Mouse (Mus musculus) macrophage (primary cell): ENCODE data around the gene Nup214. TPM values are rescaled to one million over a fixed set of nuclear protein-coding genes. Genes with fewer than 3 reads are reported as not detected.

ENCODE experiments used
- H3K27ac ChIP-seq: fragments of 350-480 bp; formaldehyde crosslinking; 2 replicates; pipeline ENCODE4 v1.9.0; 2021
- H3K36me3 ChIP-seq: fragments of 350-480 bp; formaldehyde crosslinking; 2 replicates; pipeline ENCODE4 v1.9.0; 2021; ENCODE audit errors: inconsistent target
- H3K4me3 ChIP-seq: fragments of 350-480 bp; formaldehyde crosslinking; 2 replicates; pipeline ENCODE4 v1.9.0; 2021; ENCODE audit errors: inconsistent target
- H3K79me2 ChIP-seq: fragments of 350-480 bp; formaldehyde crosslinking; 2 replicates; pipeline ENCODE4 v1.9.0; 2021; ENCODE audit errors: inconsistent target
- WGBS: methylation state at CpG from one replicate; pipeline ENCODE4 v1.1.7; 2026; ENCODE audit warnings: inconsistent platforms; ENCODE audit not compliant: missing documents; 5-methylcytosine and 5-hydroxymethylcytosine counted together
- polyA plus RNA-seq: library from polyadenylated mRNA; stranded (reverse); fragments of 250-400 nt; gene quantifications from 3 replicates; pipeline ENCODE4 v1.2.4, GENCODE M21; 2018; ENCODE audit warnings: inconsistent platforms

The Nup214 gene
- polyA plus RNA-seq, 1 experiment from 2014 or later: 47.0 TPM

DNA sequence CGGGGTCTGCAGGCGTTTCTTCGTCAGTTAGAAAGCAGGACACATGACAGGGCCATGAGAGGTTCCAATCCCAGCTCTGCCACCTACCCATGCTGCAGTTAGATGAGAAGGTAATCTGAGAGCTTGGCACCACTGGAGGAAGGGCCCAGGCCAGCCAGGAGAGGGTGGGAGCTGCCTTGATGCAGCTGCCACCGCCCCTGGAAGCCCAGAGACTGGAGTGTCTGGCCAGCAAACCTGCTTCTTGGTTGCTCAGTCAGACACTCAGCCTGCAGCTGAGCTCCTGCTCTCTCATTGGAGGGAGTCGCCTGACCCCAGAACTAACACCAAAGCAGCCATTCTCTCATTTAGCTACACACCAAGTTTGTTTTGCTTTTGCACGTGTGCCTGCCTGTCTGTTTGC is 71.1 kb downstream of the Nup214 start:
- H3K79me2 ChIP-seq: no peaks in the 10 kb centered on the region
- H3K36me3 ChIP-seq: peaks cover 85% of the 10 kb centered on the region
- 91% methylated on average over 6 of the region's 6 CpGs for WGBS
- H3K27ac ChIP-seq: no peak overlapping the region
- H3K4me3 ChIP-seq: no peak overlapping the region

DNA sequence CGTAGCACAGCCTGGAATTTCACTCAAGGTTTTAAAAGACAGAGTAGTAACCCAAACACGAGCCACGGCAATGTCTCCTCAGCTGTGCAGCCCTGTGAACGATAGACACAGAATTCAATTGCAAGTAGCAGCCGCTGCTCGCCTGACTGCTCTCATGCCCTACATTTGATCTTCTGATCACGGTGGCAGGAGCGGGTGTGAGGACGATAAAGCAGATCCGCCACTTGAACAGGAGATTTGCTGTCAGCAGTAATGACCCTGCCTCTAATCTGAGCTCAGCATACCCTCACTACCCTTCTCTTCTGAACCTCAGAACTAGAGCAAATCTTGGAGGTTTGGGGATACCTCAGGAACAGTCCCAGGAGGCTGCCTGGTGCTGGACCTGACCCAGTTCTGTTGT is 71.8 kb downstream of the Nup214 start:
- Histone ChIP-seq H3K4me3 (no peak overlapping the region), H3K27ac (no peak overlapping the region), H3K79me2 (no peaks in the 10 kb centered on the region), H3K36me3 (peaks cover 88% of the 10 kb centered on the region)
- WGBS: 99% methylated on average over 10 of the region's 10 CpGs

GRCm38 (mm10) chr2:32047323-32047722 is 73.1 kb downstream of the Nup214 start:
- H3K4me3 ChIP-seq: no peak overlapping the region
- H3K79me2 ChIP-seq: no peaks in the 10 kb centered on the region
- H3K27ac ChIP-seq: no peak overlapping the region
- peaks cover 82% of the 10 kb centered on the region for H3K36me3 ChIP-seq
- 53% methylated on average over 10 of the region's 10 CpGs for WGBS

DNA sequence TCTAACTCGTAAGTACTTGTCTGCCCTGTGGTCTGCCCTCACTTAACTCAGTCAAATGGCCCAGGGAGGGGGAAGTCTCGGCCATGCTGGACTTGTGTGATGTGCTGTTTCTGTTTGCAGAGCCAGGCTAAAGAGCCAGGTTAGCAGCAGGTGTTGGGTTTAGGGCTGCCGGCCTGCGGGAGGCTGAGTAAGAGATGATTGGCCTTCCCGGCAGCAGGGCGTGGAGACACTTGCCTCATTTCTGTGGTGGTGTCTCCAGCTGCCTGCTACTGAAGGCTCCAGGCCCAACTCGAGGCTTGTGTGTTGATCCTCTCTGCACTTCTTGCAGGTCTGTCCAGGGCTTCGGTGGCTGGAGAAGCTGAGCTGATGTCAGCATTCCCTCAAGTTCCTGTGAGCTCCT is 77.6 kb downstream of the Nup214 start:
- H3K79me2 ChIP-seq: no peaks in the 10 kb centered on the region
- 93% methylated on average over 8 of the region's 8 CpGs for WGBS
- H3K36me3 ChIP-seq: peaks cover 48% of the 10 kb centered on the region
- no peak overlapping the region for H3K27ac ChIP-seq
- no peak overlapping the region for H3K4me3 ChIP-seq

GRCm38 (mm10) chr2:32052418-32052817 is 78.2 kb downstream of the Nup214 start:
- H3K79me2 ChIP-seq: no peaks in the 10 kb centered on the region
- 93% methylated on average over 7 of the region's 7 CpGs for WGBS
- H3K27ac ChIP-seq: no peak overlapping the region
- H3K36me3 ChIP-seq: peaks cover 42% of the 10 kb centered on the region
- no peak overlapping the region for H3K4me3 ChIP-seq

GRCm38 (mm10) chr2:32055357-32055965 is 81.2 kb downstream of the Nup214 start:
- H3K27ac ChIP-seq: no peak overlapping the region
- no peaks in the 10 kb centered on the region for H3K79me2 ChIP-seq
- WGBS: 87% methylated on average over 6 of the region's 7 CpGs
- peaks cover 16% of the 10 kb centered on the region for H3K36me3 ChIP-seq
- H3K4me3 ChIP-seq: no peak overlapping the region

DNA sequence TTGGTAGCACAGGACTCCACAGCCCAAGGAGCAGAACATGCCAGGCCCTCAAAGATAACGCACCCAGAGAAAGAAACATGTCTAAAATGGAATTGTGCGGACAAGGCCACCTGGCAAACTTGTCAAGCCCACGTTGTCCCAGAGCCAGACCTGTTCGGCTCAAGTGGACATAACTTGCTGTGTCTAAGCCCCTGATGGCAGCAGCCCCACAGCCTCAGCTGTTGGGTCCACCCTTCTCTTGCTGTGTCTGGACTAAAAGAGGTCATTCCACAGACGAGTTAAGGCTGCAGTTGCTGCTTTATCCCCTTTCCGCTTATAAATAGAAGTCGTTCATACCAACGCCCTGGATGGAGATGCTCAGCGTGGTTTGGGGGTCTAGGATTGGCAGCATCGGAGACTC is 82.3 kb downstream of the Nup214 start:
- Histone ChIP-seq H3K27ac (no peak overlapping the region), H3K36me3 (peaks cover 7% of the 10 kb centered on the region; the same call in 1 of the 2 replicates), H3K79me2 (no peaks in the 10 kb centered on the region), H3K4me3 (no peak overlapping the region)
- 95% methylated on average over 10 of the region's 10 CpGs for WGBS

- Histone ChIP-seq H3K36me3 (peaks cover 3% of the 10 kb centered on the region; the same call in 1 of the 2 replicates), H3K79me2 (no peaks in the 10 kb centered on the region), H3K27ac (no peak overlapping the region), H3K4me3 (no peak overlapping the region)
- WGBS: 72% methylated on average over 2 of the region's 2 CpGs
Observed at GRCm38 (mm10) chr2:32057360-32057759, 83.1 kb downstream of the Nup214 start.

DNA sequence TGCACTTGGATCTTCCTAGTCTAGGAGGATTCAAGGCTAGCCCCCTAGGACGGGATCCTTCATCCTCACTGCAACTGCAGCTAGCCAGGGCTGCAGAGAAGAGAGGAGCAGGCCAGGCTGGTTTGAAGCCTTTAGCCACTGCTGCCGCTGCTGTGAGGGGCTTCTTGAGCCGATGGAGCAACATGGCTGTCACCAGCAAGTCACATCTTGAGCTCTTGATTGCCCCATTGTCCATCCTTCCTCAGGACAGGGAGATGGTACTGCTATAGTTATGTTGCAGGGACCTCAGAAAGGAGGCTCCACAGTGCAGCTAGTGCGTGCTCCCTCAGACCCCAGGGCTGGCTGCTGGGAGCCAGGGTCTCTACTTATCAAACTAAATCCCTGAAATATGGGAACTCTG is 83.6 kb downstream of the Nup214 start:
- Histone ChIP-seq H3K27ac (no peak overlapping the region), H3K4me3 (no peak overlapping the region), H3K79me2 (no peaks in the 10 kb centered on the region), H3K36me3 (no peaks in the 10 kb centered on the region)
- WGBS: 96% methylated on average over 4 of the region's 4 CpGs

GRCm38 (mm10) chr2:32058241-32058640 is 84.0 kb downstream of the Nup214 start:
- WGBS: 95% methylated on average over 9 of the region's 9 CpGs
- Histone ChIP-seq H3K27ac (no peak overlapping the region), H3K36me3 (no peaks in the 10 kb centered on the region), H3K4me3 (no peak overlapping the region), H3K79me2 (no peaks in the 10 kb centered on the region)

DNA sequence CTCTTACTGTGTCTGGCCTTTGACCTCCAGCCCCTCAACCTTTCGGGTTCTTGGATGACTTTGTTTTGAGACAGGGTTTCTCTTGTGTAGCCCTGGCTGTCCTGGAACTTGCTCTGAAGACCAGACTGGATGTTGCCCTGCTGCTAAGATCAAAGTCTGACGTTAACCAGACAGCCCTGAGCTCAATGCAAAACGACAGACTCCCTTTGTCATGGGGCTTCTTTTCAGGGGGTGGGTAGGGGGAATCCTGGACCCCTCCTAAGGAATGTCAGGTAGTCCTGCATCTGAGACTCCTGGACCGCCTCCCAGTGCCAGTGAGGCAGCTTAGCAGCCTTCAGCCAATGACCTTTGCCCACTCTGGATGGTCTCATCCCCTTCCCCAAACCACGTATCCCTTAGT is 84.5 kb downstream of the Nup214 start:
- Histone ChIP-seq H3K36me3 (no peaks in the 10 kb centered on the region), H3K27ac (no peak overlapping the region), H3K4me3 (no peak overlapping the region), H3K79me2 (no peaks in the 10 kb centered on the region)
- WGBS: 94% methylated on average over 5 of the region's 5 CpGs

GRCm38 (mm10) chr2:32059613-32060012 is 85.4 kb downstream of the Nup214 start:
- Histone ChIP-seq H3K36me3 (no peaks in the 10 kb centered on the region), H3K27ac (no peak overlapping the region), H3K4me3 (no peak overlapping the region), H3K79me2 (no peaks in the 10 kb centered on the region)
- 88% methylated on average over 6 of the region's 6 CpGs for WGBS

DNA sequence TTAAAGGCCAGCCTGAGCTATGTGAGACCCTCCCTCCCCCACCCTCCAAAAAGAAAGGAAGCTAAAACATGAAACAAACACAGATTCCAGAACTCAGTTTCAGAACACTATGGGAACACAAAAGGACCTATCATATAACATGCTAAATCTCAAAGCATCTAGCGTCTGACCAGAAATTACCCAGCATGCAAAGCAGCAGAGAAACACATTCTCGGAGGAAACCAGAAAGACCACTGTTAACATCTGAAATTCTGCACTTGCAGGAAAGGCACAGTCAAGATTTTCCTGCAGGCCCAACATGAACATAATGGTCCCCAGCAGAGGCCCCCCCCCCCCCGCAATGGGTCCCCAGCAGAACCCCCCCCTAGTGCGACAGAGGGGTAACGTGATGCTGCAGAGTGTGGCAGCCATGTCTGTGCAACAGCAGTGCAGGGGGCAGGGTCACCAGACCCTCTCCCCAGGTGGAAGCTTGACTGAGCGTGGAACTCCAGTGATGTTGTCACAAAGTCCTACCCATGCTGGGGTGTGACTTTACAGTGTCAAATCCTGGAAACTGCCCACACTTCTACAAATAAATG is 86.1 kb downstream of the Nup214 start:
- Histone ChIP-seq H3K79me2 (no peaks in the 10 kb centered on the region), H3K36me3 (no peaks in the 10 kb centered on the region), H3K4me3 (no peak overlapping the region), H3K27ac (no peak overlapping the region)
- WGBS: 81% methylated on average over 6 of the region's 6 CpGs

DNA sequence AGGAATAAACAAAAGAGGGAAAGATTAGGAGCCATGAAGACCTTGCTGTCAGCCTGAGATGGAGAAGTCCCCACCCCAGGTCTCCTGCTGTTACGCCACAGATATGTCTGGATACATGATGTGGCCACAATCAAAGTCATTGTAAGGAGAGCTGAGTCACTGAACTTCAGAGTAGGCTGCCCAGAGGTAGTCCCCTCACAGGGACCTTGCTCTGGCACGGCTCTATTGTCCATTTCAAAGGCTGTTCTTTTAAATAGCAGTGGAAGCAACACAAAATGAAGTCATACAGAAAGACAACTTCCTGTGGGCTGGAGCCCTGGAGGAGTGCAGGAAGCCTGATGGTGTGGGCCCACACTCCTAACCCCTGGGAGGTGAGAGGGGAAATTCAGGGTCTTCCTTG is 87.0 kb downstream of the Nup214 start:
- 37% methylated on average over 2 of the region's 2 CpGs for whole genome bisulfite sequencing
- H3K27ac ChIP-seq: no peak overlapping the region
- no peak overlapping the region for H3K4me3 ChIP-seq
- no peaks in the 10 kb centered on the region for H3K36me3 ChIP-seq
- H3K79me2 ChIP-seq: no peaks in the 10 kb centered on the region

- Histone ChIP-seq H3K4me3 (no peak overlapping the region), H3K36me3 (0 out of 2 replicates have a peak, but pooled peaks cover 1% of the 10 kb centered on the region), H3K79me2 (no peaks in the 10 kb centered on the region), H3K27ac (no peak overlapping the region)
- WGBS: 57% methylated on average over 12 of the region's 12 CpGs
Observed at GRCm38 (mm10) chr2:32061722-32062505, 87.7 kb downstream of the Nup214 start.
